Mouse (Mus musculus) heart, embryonic 11.5 days (tissue): ENCODE measurements around the gene Lrrc23. TPM values are rescaled to one million over a fixed set of nuclear protein-coding genes. Genes with fewer than 3 reads are reported as not detected.

Experiments used
- ATAC-seq: fragments of 200-750 bp; cut with Nextera tagmentation; replicated peaks from 2 replicates; pipeline ENCODE4 v1.8.0; 2017; ENCODE audit warnings: moderate library complexity; ENCODE audit not compliant: insufficient number of reproducible peaks, low FRiP score, low TSS enrichment
- H3K27ac ChIP-seq: fragments of 300-500 bp; sonication (generic); 2 replicates; pipeline ENCODE4 v1.5.1; 2014; ENCODE audit warnings: mild to moderate bottlenecking, low read depth, low read length
- H3K27me3 ChIP-seq: fragments of 300-500 bp; sonication (generic); 2 replicates; pipeline ENCODE4 v1.6.1; 2014; ENCODE audit warnings: mild to moderate bottlenecking, low read length, mixed read lengths; ENCODE audit not compliant: control insufficient read depth, insufficient read depth
- H3K36me3 ChIP-seq: fragments of 300-500 bp; sonication (generic); 2 replicates; pipeline ENCODE4 v1.6.1; 2014; ENCODE audit warnings: mild to moderate bottlenecking, low read length, moderate library complexity, mixed read lengths; ENCODE audit not compliant: control insufficient read depth, insufficient read depth
- H3K4me1 ChIP-seq: fragments of 300-500 bp; sonication (generic); 2 replicates; pipeline ENCODE4 v1.6.1; 2014; ENCODE audit warnings: low read length; ENCODE audit not compliant: control insufficient read depth, insufficient read depth
- H3K4me2 ChIP-seq: fragments of 300-500 bp; sonication (generic); 2 replicates; pipeline ENCODE4 v1.6.1; 2014; ENCODE audit warnings: mild to moderate bottlenecking, moderate library complexity
- H3K4me3 ChIP-seq: fragments of 300-500 bp; sonication (generic); 2 replicates; pipeline ENCODE4 v1.5.1; 2014; ENCODE audit warnings: low read depth, low read length
- H3K9ac ChIP-seq: fragments of 300-500 bp; sonication (generic); 2 replicates; pipeline ENCODE4 v1.6.1; 2014; ENCODE audit warnings: mild to moderate bottlenecking, low read depth, low read length, moderate library complexity
- H3K9me3 ChIP-seq: fragments of 300-500 bp; sonication (generic); replicated peaks from 2 replicates; pipeline ENCODE4 v1.6.1; 2016; ENCODE audit warnings: low read length; ENCODE audit not compliant: control insufficient read depth
- WGBS: fragments of 180-500 bp; shearing (Covaris S2); extraction: QIAGEN DNeasy Blood & Tissue Kit; methylation state at CpG from one replicate; pipeline ENCODE4 v1.1.7; 2014; ENCODE audit not compliant: insufficient replicate concordance; 5-methylcytosine and 5-hydroxymethylcytosine counted together
- polyA plus RNA-seq: library from polyadenylated mRNA; unstranded; fragments of >200 nt; fragmentation: Nextera tagmentation; extraction: Ambion mirVana; gene quantifications from 2 replicates; pipeline ENCODE4 v1.2.1, GENCODE M21; 2014

Lrrc23 gene
- polyA plus RNA-seq, 1 experiment from 2014 or later = not detected

GRCm38 (mm10) chr6:124787722-124788121, 8.2 kb upstream of the Lrrc23 start:
- Histone ChIP-seq H3K36me3 (no peaks in the 10 kb centered on the region), H3K4me2 (no peak overlapping the region), H3K27me3 (no peaks in the 10 kb centered on the region), H3K4me3 (no peak overlapping the region), H3K9me3 (no peaks in the 10 kb centered on the region), H3K9ac (no peak overlapping the region), H3K4me1 (no peaks in the 10 kb centered on the region; the same call in 1 of the 2 replicates), H3K27ac (no peak overlapping the region)
- ATAC-seq = no peak
- WGBS = 69% methylated on average over 10 of the region's 10 CpGs

DNA sequence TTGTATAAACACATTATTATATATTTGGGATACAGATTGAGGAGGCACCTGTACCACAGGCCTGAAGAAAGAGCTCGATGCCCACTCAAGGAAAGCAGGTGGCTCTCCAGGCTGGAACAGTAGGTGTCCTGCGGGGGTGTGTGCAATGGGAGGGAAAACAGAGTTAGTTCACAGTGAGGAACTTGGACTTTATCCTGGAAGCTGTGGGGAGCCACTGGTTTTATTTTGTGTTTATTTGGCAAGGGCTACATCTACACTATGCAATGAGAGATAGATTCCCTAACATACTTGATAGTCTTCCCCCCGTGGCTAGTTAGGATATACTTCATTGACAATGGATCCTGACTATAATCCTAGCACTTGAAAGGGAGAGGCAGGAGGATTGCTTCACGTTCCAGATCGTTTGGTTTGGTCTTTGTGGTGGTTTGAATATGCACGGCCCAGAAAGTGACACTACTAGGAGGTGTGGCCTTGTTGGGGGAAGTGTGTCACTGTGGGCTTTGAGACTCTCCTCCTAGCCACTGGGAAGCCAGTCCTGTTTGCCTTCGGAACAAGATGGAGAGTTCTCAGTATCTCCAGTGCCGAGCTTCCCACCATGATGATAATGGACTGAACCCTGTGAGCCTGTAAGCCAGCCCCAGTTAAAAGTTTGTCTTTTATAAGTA, 7.4 kb upstream of the Lrrc23 start:
- Histone ChIP-seq H3K4me1 (peaks cover 3% of the 10 kb centered on the region; the same call in 1 of the 2 replicates), H3K9me3 (no peaks in the 10 kb centered on the region), H3K4me2 (no peak overlapping the region), H3K9ac (no peak overlapping the region), H3K36me3 (no peaks in the 10 kb centered on the region), H3K4me3 (no peak overlapping the region), H3K27ac (no peak overlapping the region), H3K27me3 (no peaks in the 10 kb centered on the region)
- 52% methylated on average over 8 of the region's 8 CpGs for WGBS
- no peak for ATAC-seq

DNA sequence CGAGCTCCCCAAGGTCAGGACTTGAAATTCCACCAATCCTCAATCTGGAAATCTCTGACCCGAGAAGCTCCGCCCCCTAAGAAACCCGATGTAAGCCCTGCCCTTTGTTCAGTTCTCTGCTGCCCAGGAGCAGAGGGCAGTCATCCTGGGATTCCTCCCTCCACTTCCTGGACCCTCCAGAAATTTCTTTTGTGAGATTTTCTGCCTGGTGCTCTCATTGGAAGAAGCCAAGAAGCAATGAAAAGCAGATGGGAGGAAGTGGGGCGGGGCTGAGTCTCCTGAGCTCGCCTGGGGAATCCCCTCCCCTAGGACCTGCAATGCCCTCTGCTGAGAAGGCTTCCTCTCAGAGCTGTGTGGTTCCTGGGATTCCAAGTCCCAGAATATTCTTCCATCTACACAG, 2.9 kb upstream of the Lrrc23 start:
- Histone ChIP-seq H3K4me2 (peak overlapping the region; percentile 47), H3K4me1 (peaks cover 5% of the 10 kb centered on the region; the same call in 1 of the 2 replicates), H3K9me3 (no peaks in the 10 kb centered on the region), H3K4me3 (peak overlapping the region; percentile 27), H3K27ac (no peak overlapping the region), H3K9ac (no peak overlapping the region), H3K27me3 (peaks cover 23% of the 10 kb centered on the region), H3K36me3 (no peaks in the 10 kb centered on the region)
- no peak for ATAC-seq
- WGBS = 16% methylated on average over 6 of the region's 6 CpGs

DNA sequence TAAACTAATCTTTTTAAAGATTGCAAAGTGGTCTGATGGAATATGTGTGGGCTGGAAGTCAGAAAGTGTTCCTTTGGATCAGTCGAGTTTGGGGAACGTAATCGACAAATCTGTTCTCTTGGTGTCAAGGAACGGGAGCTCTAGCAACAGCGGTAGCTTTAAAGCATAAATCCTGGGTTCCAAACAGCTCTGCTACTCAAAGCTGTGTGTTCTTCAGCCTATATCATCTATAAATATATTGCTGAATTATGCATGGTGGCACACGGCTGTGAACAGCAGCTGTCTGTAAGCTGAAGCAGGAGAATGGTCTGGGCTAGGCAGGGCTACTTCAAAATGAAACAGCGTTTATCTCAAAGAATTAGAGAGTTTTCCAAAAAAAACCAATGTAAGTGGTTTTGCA, 1.4 kb upstream of the Lrrc23 start:
- peaks cover 5% of the 10 kb centered on the region; the same call in 1 of the 2 replicates for H3K4me1 ChIP-seq
- H3K4me3 ChIP-seq = no peak overlapping the region
- H3K36me3 ChIP-seq = no peaks in the 10 kb centered on the region
- H3K27me3 ChIP-seq = peaks cover 23% of the 10 kb centered on the region
- H3K4me2 ChIP-seq = no peak overlapping the region
- H3K9ac ChIP-seq = no peak overlapping the region
- ATAC-seq = no peak
- no peaks in the 10 kb centered on the region for H3K9me3 ChIP-seq
- no peak overlapping the region for H3K27ac ChIP-seq
- WGBS = 83% methylated on average over 7 of the region's 7 CpGs

DNA sequence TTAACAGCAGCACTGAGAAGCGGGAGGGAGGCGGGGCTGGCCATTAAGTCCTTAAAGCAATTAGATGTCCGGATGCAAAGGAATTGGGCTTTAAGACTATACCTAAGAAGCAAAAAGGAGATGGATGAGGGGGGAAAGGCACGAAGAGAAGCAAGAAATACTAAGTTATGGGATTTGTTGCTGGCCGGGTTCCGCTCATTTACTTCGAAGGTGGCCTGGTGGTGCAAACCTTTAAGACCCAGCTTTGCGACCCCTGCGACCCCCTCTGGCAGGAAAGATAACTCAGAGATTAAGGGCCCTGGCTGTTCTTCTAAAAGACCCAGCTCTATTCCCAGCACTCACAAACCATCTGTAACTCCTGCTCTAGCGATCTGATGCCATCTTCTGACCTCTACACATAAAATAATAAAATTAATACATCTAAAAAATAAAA, 473 bp upstream of the Lrrc23 start:
- ATAC-seq = no peak
- no peak overlapping the region for H3K27ac ChIP-seq
- H3K9ac ChIP-seq = no peak overlapping the region; the same call in 1 of the 2 replicates
- 7% methylated on average over 10 of the region's 10 CpGs for WGBS
- H3K4me3 ChIP-seq = peak overlapping the region; percentile 43
- H3K4me1 ChIP-seq = peaks cover 5% of the 10 kb centered on the region; the same call in 1 of the 2 replicates
- peaks cover 23% of the 10 kb centered on the region for H3K27me3 ChIP-seq
- no peaks in the 10 kb centered on the region for H3K36me3 ChIP-seq
- peak overlapping the region; percentile 73 for H3K4me2 ChIP-seq
- H3K9me3 ChIP-seq = no peaks in the 10 kb centered on the region

DNA sequence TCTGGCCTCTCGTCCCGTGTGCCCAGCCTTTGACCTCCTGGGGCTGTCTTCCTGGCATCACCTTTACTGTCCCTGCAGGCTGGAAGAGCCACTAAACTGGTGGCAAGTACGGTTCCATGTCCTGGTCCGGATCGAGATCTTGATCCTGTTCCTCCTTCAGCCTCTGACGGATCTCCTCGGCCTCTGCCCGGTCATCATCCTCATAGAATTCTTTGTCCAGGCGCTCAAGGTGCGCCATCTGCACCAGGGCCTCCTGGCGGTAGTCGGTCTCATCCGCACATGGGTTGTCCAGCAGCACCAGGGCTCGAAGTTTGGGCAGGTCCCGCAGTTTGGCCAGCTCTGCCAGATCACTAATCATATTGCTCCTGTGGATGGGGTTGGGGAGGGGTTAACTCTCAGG, 9.0 kb downstream of the Lrrc23 start:
- H3K9me3 ChIP-seq = no peaks in the 10 kb centered on the region
- no peak for ATAC-seq
- no peaks in the 10 kb centered on the region for H3K36me3 ChIP-seq
- peaks cover 22% of the 10 kb centered on the region for H3K4me1 ChIP-seq
- no peak overlapping the region for H3K9ac ChIP-seq
- H3K4me2 ChIP-seq = peak overlapping the region; percentile 91; the same call in 1 of the 2 replicates
- H3K27me3 ChIP-seq = peaks cover 13% of the 10 kb centered on the region
- no peak overlapping the region for H3K27ac ChIP-seq
- 73% methylated on average over 15 of the region's 15 CpGs for WGBS
- H3K4me3 ChIP-seq = no peak overlapping the region

- no peak for ATAC-seq
- peak overlapping the region; percentile 67; the same call in 1 of the 2 replicates for H3K9ac ChIP-seq
- no peaks in the 10 kb centered on the region for H3K36me3 ChIP-seq
- 16% methylated on average over 7 of the region's 7 CpGs for WGBS
- peak overlapping the region; percentile 56 for H3K4me3 ChIP-seq
- peaks cover 22% of the 10 kb centered on the region for H3K4me1 ChIP-seq
- H3K9me3 ChIP-seq = no peaks in the 10 kb centered on the region
- peak overlapping the region; percentile 91 for H3K4me2 ChIP-seq
- peaks cover 13% of the 10 kb centered on the region for H3K27me3 ChIP-seq
- no peak overlapping the region for H3K27ac ChIP-seq
Observed at GRCm38 (mm10) chr6:124770013-124770412, 9.5 kb downstream of the Lrrc23 start.

GRCm38 (mm10) chr6:124769101-124769765, 10.3 kb downstream of the Lrrc23 start, which contains the start of gene Eno2:
Gene Eno2 (minus strand): TSS chr6:124769673.
- H3K9ac ChIP-seq = peak within 1 kb of the TSS; percentile 67
- H3K4me3 ChIP-seq = peak within 1 kb of the TSS; percentile 56
- H3K36me3 ChIP-seq = no peaks in the 10 kb centered on the region
- 1% methylated on average over 52 of the region's 54 CpGs for WGBS
- peak; percentile 68 for ATAC-seq
- no peak within 1 kb of the TSS for H3K27ac ChIP-seq
- H3K4me1 ChIP-seq = peaks cover 22% of the 10 kb centered on the region
- H3K9me3 ChIP-seq = no peaks in the 10 kb centered on the region
- peaks cover 13% of the 10 kb centered on the region for H3K27me3 ChIP-seq
- H3K4me2 ChIP-seq = peak within 1 kb of the TSS; percentile 91
